Mouse (Mus musculus): ENCODE measurements around the gene Rita1.

Gene Rita1

DNA sequence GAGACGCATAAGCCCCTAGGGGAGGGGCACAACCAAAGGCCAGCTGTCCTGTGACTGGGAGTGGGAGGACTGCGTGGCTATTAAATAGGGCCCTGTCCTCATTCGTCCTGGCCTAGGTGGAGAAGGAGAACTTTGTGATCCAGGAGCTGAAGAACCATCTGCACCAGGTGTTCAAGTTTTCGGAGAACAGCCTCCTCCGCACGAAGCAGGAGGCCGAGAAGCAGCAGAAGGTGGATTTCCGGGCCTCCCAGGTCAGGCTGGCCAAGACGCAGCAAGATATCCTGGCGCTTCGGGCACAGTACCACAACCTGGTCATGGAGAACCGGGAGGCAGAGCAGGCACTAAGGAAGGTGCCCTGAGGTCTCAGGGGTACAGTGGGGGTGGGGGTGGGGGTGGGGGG, 10.2 kb downstream of the Rita1 start:
- no peak for DNase-seq (ENCODE audit: low read depth, low spot score)

GRCm38 (mm10) chr5:120600946-120601668, 11.3 kb downstream of the Rita1 start:
- DNase-seq (ENCODE audit: low read depth, low spot score), result no peak

DNA sequence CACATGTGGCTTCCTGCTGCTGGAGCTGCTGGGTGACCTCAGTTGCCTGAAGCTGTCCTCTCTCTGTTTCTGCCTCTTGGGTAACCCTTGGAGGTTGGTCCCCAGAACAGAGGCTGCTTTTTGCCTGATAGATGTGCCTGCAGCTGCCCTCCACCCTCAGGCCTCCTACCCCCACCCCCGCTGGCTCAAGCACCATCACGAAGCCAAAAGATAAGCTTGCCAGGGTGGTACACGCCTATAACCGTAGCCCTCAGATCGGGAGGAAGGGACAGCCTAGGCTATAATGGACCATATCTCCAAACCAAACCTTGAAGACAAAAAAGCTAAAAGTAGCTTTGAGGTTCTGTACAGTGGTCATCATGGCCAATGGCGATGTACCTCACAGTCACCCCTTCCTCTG, 12.8 kb downstream of the Rita1 start:
- no peak for DNase-seq (ENCODE audit: low read depth, low spot score)

DNA sequence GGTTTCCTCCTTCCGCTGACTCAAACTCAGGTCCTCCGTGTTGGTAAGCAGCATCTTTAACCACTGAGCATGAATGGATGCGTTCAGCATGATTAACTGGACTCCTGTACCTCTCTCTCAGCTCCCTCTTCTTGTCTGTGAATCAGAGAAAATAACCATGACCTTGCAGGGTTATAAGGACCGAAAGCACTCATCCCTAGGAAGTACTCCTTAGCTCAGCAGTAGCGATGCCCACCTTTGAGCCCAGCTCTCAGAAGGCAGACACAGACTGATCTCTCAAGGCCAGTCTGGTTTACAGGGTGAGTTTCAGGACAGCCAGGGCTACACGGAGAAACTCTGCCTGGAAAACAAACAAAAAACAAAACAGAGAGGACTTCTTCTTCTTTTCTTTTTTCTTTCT, 17.9 kb downstream of the Rita1 start:
- no peak for DNase-seq (ENCODE audit: low read depth, low spot score)

GRCm38 (mm10) chr5:120592141-120592540, 20.2 kb downstream of the Rita1 start:
- no peak for DNase-seq (ENCODE audit: low read depth, low spot score)

- no peak for DNase-seq (ENCODE audit: low read depth, low spot score)
These were observed 21.9 kb downstream of the Rita1 start for GRCm38 (mm10) chr5:120590356-120591010.

GRCm38 (mm10) chr5:120588569-120589094, 23.8 kb downstream of the Rita1 start, which contains the start of the genes Tpcn1 and Iqcd:
TSS of gene Tpcn1 (minus strand) at chr5:120588673.
TSS of gene Iqcd (plus strand) at chr5:120589016.
- peak; percentile 98 for DNase-seq (ENCODE audit: low read depth, low spot score)

DNA sequence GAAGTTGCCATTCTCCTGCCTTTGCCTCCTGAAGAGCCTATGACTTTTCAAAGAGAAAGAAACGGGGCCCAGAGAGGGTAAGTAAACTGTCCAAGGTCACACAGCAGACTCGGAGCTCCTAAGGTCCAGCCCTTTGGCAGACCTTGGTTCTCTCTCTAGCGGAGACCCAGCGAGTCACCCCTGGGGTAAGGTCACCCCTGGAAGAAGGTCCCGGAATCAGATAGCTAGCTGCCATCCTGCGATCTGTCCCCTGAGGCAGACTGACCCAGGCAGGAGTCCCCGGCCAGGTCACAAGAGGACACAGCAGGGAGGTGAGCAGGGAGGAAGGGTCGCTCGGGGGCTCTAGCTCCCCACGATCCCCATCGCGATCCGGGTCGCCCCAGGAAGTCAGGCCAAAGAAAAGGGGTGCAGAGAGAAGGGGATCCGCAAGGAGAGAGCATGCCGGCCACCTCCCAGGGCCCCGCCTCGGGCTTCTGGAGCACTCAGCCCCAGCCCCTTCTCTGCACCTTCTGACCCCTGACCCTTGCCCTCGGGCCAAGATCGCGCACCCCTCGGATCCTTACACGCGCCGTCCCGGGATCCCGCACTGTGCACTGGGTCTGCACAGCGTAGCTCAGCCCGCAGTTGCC, 24.3 kb downstream of the Rita1 start:
- no peak for DNase-seq (ENCODE audit: low read depth, low spot score)

DNA sequence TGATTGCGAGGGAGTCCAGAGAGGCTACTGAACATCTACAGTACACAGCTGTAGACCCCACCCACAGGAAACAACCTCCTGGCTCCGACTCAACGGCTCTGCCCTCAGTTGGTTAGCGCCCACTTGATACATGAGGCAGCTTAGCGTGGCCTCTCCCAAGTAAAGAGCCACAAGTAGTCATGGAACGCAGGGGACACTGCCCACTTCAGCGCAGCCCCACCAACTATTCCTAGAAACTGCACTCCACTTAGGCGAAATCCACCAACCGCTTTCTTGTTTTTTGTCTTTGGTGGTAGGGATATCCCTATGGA, 24.8 kb downstream of the Rita1 start:
- no peak for DNase-seq (ENCODE audit: low read depth, low spot score)

DNA sequence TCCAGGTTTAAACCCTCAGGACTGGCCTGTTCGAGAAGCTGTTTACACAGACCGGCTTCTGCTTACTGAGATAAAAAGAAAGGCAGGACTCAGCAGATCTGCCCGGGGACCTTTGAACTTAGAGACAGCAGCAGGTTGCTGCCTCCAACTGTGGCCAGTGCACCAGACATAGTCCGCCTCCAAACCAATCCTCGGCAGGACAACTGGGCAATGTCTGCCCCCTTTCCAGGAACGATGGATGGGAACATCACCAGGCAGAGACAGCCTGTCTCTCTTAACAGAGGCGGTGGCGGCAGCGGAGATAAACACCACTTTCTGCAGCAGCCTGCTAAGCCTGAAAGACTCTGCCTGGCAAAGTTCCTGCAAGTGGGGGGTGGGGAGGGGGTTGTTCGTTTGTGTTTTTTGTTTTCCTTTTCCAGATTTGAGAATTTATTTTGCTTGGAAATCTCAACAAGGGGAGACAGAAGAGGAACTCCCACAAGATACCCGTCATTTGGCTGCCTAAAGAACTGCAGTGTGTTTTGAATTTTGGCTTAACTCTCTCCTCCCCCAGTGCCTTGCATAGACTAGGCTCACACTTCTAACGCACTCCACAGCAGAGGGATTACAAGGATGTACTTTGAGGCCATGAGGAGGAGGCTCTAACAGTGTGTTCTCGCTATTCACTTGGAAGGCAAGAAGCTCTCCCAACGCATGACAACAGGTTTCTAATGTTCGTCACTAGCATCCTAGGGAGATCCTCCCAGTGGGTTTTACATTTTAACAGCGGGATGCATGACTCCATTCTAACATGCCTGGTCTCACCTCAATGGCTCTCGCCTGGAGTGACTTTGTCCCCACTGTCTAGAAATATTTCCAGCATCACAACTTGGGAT, 25.4 kb downstream of the Rita1 start:
- peak; percentile 75 for DNase-seq (ENCODE audit: low read depth, low spot score)

- no peak for DNase-seq (ENCODE audit: low read depth, low spot score)
These were observed 27.4 kb downstream of the Rita1 start for GRCm38 (mm10) chr5:120584968-120585367.

DNA sequence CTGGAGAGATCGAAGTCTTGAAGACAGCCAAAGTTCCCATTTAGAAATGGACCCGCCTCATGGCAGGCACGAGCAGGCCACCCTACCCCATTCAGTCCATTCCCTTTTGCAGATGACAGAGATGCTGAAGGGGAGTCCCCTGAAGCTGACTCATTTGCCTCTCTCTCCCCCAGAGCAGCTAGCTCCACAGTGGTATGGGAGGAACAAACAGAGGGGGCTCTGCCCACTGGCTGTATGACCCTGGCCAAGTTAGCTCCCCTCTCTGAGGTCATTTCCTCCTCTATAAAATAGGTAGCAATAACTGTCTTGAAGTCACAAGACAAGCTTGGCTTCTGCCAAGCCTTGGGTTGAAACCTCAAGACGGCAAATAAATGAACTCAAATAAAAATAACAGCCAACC, 28.9 kb downstream of the Rita1 start:
- no peak for DNase-seq (ENCODE audit: low read depth, low spot score)

DNA sequence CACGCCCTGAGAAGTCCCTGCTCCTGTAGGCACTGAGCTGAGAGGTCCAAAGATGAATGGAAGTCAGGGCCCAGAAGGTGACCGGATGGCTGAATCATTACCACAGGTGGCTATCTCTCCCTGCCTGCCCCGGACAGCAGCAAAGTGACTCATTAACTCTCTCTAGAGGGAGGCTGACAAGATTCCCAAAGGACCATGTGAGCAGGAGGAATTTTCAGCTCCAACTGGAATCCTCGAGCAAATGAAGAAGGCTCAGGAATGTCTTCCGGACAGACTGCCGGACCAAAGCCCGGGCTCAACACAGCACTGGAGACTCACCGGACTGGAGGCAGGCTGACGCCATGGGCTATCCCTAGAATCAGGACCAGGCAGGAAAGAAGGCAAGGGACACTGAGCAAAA, 30.4 kb downstream of the Rita1 start:
- DNase-seq (ENCODE audit: low read depth, low spot score), result no peak

GRCm38 (mm10) chr5:120579898-120580626, 32.3 kb downstream of the Rita1 start:
- DNase-seq (ENCODE audit: low read depth, low spot score), result no peak

DNA sequence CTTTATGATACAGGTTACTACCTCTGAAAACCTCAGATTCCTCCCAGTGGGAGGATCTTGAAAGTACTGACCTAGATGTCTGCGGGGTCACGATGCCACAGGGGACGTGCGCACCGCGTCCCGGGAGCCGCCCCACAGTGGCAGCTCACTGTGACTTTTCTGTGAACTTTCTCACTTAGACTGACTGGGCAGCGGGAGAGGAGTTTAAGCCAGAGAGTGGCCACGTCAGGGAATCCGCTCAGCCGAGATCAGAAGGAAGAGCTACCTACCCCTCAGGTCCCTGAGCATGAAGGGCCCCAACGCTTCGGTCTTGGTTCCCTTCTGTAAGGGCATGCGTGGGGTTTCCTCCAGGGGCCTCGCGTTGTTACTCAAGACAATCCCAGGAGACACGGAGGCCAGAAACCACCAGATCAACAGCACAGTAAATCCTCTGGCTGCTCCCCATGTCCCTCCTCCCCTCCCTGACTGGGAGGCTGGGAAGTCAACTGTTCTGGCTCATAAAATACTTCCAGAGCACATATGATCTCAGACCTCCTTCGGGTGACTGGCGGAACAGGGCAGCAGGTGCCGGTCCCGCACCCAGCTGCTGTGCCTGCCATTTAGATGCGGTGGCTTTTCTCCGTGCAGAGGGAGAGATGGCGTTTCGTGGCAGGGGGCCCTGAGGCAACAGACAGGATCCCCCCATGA, 33.0 kb downstream of the Rita1 start:
- no peak for DNase-seq (ENCODE audit: low read depth, low spot score)

GRCm38 (mm10) chr5:120578504-120579081, 33.8 kb downstream of the Rita1 start:
- no peak for DNase-seq (ENCODE audit: low read depth, low spot score)

- DNase-seq (ENCODE audit: low read depth, low spot score), result no peak
These were observed 34.4 kb downstream of the Rita1 start for GRCm38 (mm10) chr5:120577935-120578441.

- DNase-seq (ENCODE audit: low read depth, low spot score), result no peak
These were observed 35.5 kb downstream of the Rita1 start for GRCm38 (mm10) chr5:120576781-120577301.

DNA sequence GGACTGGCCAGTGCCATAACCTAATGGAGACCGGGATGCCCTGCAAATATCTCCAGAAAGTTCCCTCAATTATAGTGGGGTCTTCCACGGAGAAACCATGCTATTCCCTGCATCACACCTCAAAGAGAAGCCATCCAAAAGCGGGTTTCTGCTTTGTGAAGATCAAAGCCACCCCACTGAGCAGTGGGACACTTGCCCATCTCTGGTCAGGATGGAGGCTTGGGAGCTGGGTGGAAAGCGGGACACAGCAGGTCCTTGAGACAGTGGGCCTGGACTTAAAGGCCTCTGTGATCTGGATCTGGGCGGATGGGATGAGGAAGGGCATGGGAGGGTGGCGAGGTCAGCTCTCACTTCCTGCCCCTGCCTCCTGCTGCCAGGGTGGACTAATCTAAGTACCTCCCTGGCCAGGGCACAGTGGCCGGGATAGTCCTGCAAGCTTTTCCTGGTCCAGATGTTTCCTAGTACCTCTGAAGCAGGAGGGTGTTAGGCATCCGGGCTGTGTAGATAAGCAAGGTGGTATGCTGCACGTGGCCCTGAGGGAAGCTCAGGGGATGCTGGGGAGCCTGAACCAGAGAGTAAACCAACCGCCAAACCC, 37.8 kb downstream of the Rita1 start:
- no peak for DNase-seq (ENCODE audit: low read depth, low spot score)
